Mouse (Mus musculus): ENCODE data around the gene Rnf40. TPM values are rescaled to one million over a fixed set of nuclear protein-coding genes. Genes with fewer than 3 reads are reported as not detected.
A peak's percentile ranks its signal among the peaks of the same experiment; 100 is the strongest.

The Rnf40 gene
- polyA plus RNA-seq, 1 experiment from 2014 or later, result 23.4 TPM

GRCm38 (mm10) chr7:127611561-127611960 is 23.0 kb downstream of the Rnf40 start:
- Histone ChIP-seq H3K4me1 (ENCODE audit: control insufficient read depth, insufficient read depth, low read length) (peaks cover 8% of the 10 kb centered on the region), H3K27ac (ENCODE audit: low read depth, low read length) (no peak overlapping the region), H3K36me3 (ENCODE audit: control insufficient read depth, insufficient read depth, low read length) (peaks cover 47% of the 10 kb centered on the region), H3K4me2 (no peak overlapping the region), H3K9me3 (replicated peaks; ENCODE audit: control insufficient read depth, low read length) (peaks cover 19% of the 10 kb centered on the region), H3K9ac (ENCODE audit: low read depth, low read length) (no peak overlapping the region), H3K4me3 (ENCODE audit: low read depth, low read length) (no peak overlapping the region), H3K27me3 (ENCODE audit: control insufficient read depth, insufficient read depth, low read length) (no peaks in the 10 kb centered on the region)
- no peak for ATAC-seq (replicated peaks; ENCODE audit: insufficient number of reproducible peaks, low FRiP score, low TSS enrichment)
- 94% methylated on average over 26 of the region's 26 CpGs for WGBS (ENCODE audit: insufficient replicate concordance)

- Histone ChIP-seq H3K36me3 (ENCODE audit: control insufficient read depth, insufficient read depth, low read length) (peaks cover 40% of the 10 kb centered on the region), H3K27me3 (ENCODE audit: control insufficient read depth, insufficient read depth, low read length) (no peaks in the 10 kb centered on the region), H3K4me3 (ENCODE audit: low read depth, low read length) (peak overlapping the region; percentile 99; the same call in 1 of the 2 replicates), H3K9me3 (replicated peaks; ENCODE audit: control insufficient read depth, low read length) (peaks cover 19% of the 10 kb centered on the region), H3K9ac (ENCODE audit: low read depth, low read length) (no peak overlapping the region), H3K4me1 (ENCODE audit: control insufficient read depth, insufficient read depth, low read length) (peaks cover 8% of the 10 kb centered on the region), H3K4me2 (peak overlapping the region; percentile 67), H3K27ac (ENCODE audit: low read depth, low read length) (no peak overlapping the region)
- no peak for ATAC-seq (replicated peaks; ENCODE audit: insufficient number of reproducible peaks, low FRiP score, low TSS enrichment)
- 78% methylated on average over 8 of the region's 8 CpGs for WGBS (ENCODE audit: insufficient replicate concordance)
These were observed 24.9 kb downstream of the Rnf40 start for GRCm38 (mm10) chr7:127613501-127613900.

- peaks cover 36% of the 10 kb centered on the region for H3K36me3 ChIP-seq (ENCODE audit: control insufficient read depth, insufficient read depth, low read length)
- peak overlapping the region; percentile 91 for H3K27ac ChIP-seq (ENCODE audit: low read depth, low read length)
- no peaks in the 10 kb centered on the region for H3K27me3 ChIP-seq (ENCODE audit: control insufficient read depth, insufficient read depth, low read length)
- peaks cover 19% of the 10 kb centered on the region for H3K9me3 ChIP-seq (replicated peaks; ENCODE audit: control insufficient read depth, low read length)
- 28% methylated on average over 8 of the region's 8 CpGs for WGBS (ENCODE audit: insufficient replicate concordance)
- peaks cover 8% of the 10 kb centered on the region for H3K4me1 ChIP-seq (ENCODE audit: control insufficient read depth, insufficient read depth, low read length)
- no peak for ATAC-seq (replicated peaks; ENCODE audit: insufficient number of reproducible peaks, low FRiP score, low TSS enrichment)
- H3K4me3 ChIP-seq (ENCODE audit: low read depth, low read length), result peak overlapping the region; percentile 99
- peak overlapping the region; percentile 98 for H3K9ac ChIP-seq (ENCODE audit: low read depth, low read length)
- peak overlapping the region; percentile 67 for H3K4me2 ChIP-seq
These were observed 25.5 kb downstream of the Rnf40 start for GRCm38 (mm10) chr7:127614091-127614490.

- peak; percentile 61 for ATAC-seq (replicated peaks; ENCODE audit: insufficient number of reproducible peaks, low FRiP score, low TSS enrichment)
- Histone ChIP-seq H3K4me2 (peak overlapping the region; percentile 67), H3K27me3 (ENCODE audit: control insufficient read depth, insufficient read depth, low read length) (no peaks in the 10 kb centered on the region), H3K4me3 (ENCODE audit: low read depth, low read length) (peak overlapping the region; percentile 99), H3K9me3 (replicated peaks; ENCODE audit: control insufficient read depth, low read length) (peaks cover 19% of the 10 kb centered on the region), H3K36me3 (ENCODE audit: control insufficient read depth, insufficient read depth, low read length) (peaks cover 35% of the 10 kb centered on the region), H3K27ac (ENCODE audit: low read depth, low read length) (peak overlapping the region; percentile 91), H3K9ac (ENCODE audit: low read depth, low read length) (peak overlapping the region; percentile 98), H3K4me1 (ENCODE audit: control insufficient read depth, insufficient read depth, low read length) (peaks cover 8% of the 10 kb centered on the region)
- under 1% methylated on average over 20 of the region's 44 CpGs for WGBS (ENCODE audit: insufficient replicate concordance)
These were observed 25.9 kb downstream of the Rnf40 start for GRCm38 (mm10) chr7:127614511-127614890.

- WGBS (ENCODE audit: insufficient replicate concordance), result 0% methylated on average over 24 of the region's 50 CpGs
- no peaks in the 10 kb centered on the region for H3K27me3 ChIP-seq (ENCODE audit: control insufficient read depth, insufficient read depth, low read length)
These were observed 26.6 kb downstream of the Rnf40 start, which contains the start of gene Zfp629 for GRCm38 (mm10) chr7:127614891-127615843. Gene Zfp629, minus strand, starts transcription at chr7:127615797.

GRCm38 (mm10) chr7:127616336-127616735 is 27.8 kb downstream of the Rnf40 start:
- Histone ChIP-seq H3K27me3 (ENCODE audit: control insufficient read depth, insufficient read depth, low read length) (no peaks in the 10 kb centered on the region), H3K9ac (ENCODE audit: low read depth, low read length) (no peak overlapping the region), H3K4me1 (ENCODE audit: control insufficient read depth, insufficient read depth, low read length) (peaks cover 8% of the 10 kb centered on the region), H3K4me3 (ENCODE audit: low read depth, low read length) (no peak overlapping the region), H3K4me2 (no peak overlapping the region), H3K36me3 (ENCODE audit: control insufficient read depth, insufficient read depth, low read length) (peaks cover 17% of the 10 kb centered on the region), H3K9me3 (replicated peaks; ENCODE audit: control insufficient read depth, low read length) (peaks cover 10% of the 10 kb centered on the region), H3K27ac (ENCODE audit: low read depth, low read length) (no peak overlapping the region)
- WGBS (ENCODE audit: insufficient replicate concordance), result 56% methylated on average over 1 of the region's 1 CpGs
- no peak for ATAC-seq (replicated peaks; ENCODE audit: insufficient number of reproducible peaks, low FRiP score, low TSS enrichment)

More at GRCm38 (mm10) chr7:127614891-127615843, 26.6 kb downstream of the Rnf40 start, which contains the start of gene Zfp629:
- peaks cover 17% of the 10 kb centered on the region for H3K9me3 ChIP-seq (replicated peaks; ENCODE audit: control insufficient read depth, low read length)
- peaks cover 8% of the 10 kb centered on the region for H3K4me1 ChIP-seq (ENCODE audit: control insufficient read depth, insufficient read depth, low read length)
- peak; percentile 79 for ATAC-seq (replicated peaks; ENCODE audit: insufficient number of reproducible peaks, low FRiP score, low TSS enrichment)
- H3K4me3 ChIP-seq (ENCODE audit: low read depth, low read length), result peak within 1 kb of the TSS; percentile 99
- peaks cover 28% of the 10 kb centered on the region for H3K36me3 ChIP-seq (ENCODE audit: control insufficient read depth, insufficient read depth, low read length)
- peak within 1 kb of the TSS; percentile 67 for H3K4me2 ChIP-seq
- H3K9ac ChIP-seq (ENCODE audit: low read depth, low read length), result peak within 1 kb of the TSS; percentile 98
- H3K27ac ChIP-seq (ENCODE audit: low read depth, low read length), result peak within 1 kb of the TSS; percentile 91

- Histone ChIP-seq H3K4me3 (ENCODE audit: low read depth, low read length) (no peak overlapping the region), H3K4me2 (no peak overlapping the region), H3K27me3 (ENCODE audit: control insufficient read depth, insufficient read depth, low read length) (no peaks in the 10 kb centered on the region), H3K36me3 (ENCODE audit: control insufficient read depth, insufficient read depth, low read length) (peaks cover 11% of the 10 kb centered on the region), H3K27ac (ENCODE audit: low read depth, low read length) (no peak overlapping the region), H3K9me3 (replicated peaks; ENCODE audit: control insufficient read depth, low read length) (peaks cover 4% of the 10 kb centered on the region), H3K9ac (ENCODE audit: low read depth, low read length) (no peak overlapping the region), H3K4me1 (ENCODE audit: control insufficient read depth, insufficient read depth, low read length) (peaks cover 8% of the 10 kb centered on the region)
- 61% methylated on average over 1 of the region's 1 CpGs for WGBS (ENCODE audit: insufficient replicate concordance)
- ATAC-seq (replicated peaks; ENCODE audit: insufficient number of reproducible peaks, low FRiP score, low TSS enrichment), result no peak
These were observed 28.3 kb downstream of the Rnf40 start for GRCm38 (mm10) chr7:127616881-127617280.

GRCm38 (mm10) chr7:127617962-127618361 is 29.4 kb downstream of the Rnf40 start:
- no peak for ATAC-seq (replicated peaks; ENCODE audit: insufficient number of reproducible peaks, low FRiP score, low TSS enrichment)
- no peak overlapping the region for H3K4me2 ChIP-seq
- no peak overlapping the region for H3K9ac ChIP-seq (ENCODE audit: low read depth, low read length)
- WGBS (ENCODE audit: insufficient replicate concordance), result 56% methylated on average over 2 of the region's 2 CpGs
- peaks cover under 1% of the 10 kb centered on the region for H3K36me3 ChIP-seq (ENCODE audit: control insufficient read depth, insufficient read depth, low read length)
- no peaks in the 10 kb centered on the region for H3K27me3 ChIP-seq (ENCODE audit: control insufficient read depth, insufficient read depth, low read length)
- no peaks in the 10 kb centered on the region for H3K9me3 ChIP-seq (replicated peaks; ENCODE audit: control insufficient read depth, low read length)
- no peak overlapping the region for H3K27ac ChIP-seq (ENCODE audit: low read depth, low read length)
- peaks cover 8% of the 10 kb centered on the region for H3K4me1 ChIP-seq (ENCODE audit: control insufficient read depth, insufficient read depth, low read length)
- no peak overlapping the region for H3K4me3 ChIP-seq (ENCODE audit: low read depth, low read length)
